Mouse (Mus musculus): Measurements from ENCODE around the gene Vsig1. TPM values are rescaled to one million over a fixed set of nuclear protein-coding genes. Genes with fewer than 3 reads are reported as not detected.

The Vsig1 gene
- polyA plus RNA-seq (2012) = not detected in 2 replicates

DNA sequence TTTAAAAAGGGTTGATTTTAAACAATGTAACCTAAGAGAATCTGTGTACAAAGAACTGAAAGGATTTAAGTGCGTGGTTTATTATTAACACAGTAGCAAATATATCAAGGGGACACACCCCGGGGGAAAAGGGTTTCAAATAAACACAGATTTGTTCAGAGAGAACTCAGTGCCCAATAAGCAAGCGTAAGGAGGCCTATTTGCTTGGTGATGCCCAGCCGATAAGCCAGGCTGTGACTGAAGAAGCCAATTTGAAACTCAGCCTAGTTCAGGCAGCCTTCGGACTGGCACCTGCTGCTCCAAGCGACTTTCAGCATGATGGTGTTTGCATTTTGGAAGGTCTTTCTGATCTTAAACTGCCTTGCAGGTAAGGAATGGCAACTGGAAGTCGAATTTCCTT, at the start of gene Vsig1:
TSS of gene Vsig1 (plus strand) at position 249 of the 400 bp plus-strand sequence.
- no peak for TF ChIP-seq GATA1 (IDR thresholded peaks at IDR 0.05; ENCODE audit: low read length)

DNA sequence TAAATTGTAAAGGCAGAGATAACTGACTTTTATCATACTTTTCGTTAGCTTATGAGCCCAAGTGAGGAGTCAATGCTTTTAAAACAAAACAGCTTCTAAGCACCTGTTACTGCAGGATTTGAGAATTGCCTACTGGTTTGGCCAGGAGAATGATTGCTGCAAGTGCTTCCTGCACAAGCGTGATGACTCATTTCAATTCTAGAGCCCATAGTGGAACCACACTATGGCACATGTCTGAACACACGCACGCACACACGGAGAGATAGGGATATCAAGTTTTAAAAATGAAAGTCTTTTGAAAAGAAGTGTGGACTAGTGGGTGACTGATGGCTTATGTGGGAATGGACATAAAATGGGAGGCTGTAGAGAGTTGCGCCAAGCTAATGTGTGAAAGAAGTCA, 44.6 kb upstream of the Vsig1 start:
- TF ChIP-seq GATA1 (IDR thresholded peaks at IDR 0.05; ENCODE audit: low read length) = no peak

DNA sequence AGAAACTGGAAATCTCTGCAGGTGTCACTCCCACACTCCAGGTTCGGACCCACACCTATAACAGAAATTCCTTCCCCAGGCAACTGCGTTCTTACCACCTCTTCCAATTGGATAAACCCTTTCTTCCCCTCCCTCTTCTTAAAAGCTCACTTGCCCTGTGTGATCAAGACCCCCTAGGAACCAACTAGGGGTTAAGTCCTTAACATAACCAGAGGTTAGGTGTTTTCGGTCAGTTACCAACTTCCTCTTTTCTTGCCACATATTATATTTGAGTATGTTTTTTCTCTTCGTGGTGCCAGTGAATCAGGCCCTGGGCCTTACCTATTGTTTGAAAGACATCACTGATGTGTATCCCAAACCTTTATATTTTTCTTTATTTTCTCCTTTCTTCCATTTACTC, 44.0 kb upstream of the Vsig1 start:
- TF ChIP-seq GATA1 (IDR thresholded peaks at IDR 0.05; ENCODE audit: low read length) = no peak

DNA sequence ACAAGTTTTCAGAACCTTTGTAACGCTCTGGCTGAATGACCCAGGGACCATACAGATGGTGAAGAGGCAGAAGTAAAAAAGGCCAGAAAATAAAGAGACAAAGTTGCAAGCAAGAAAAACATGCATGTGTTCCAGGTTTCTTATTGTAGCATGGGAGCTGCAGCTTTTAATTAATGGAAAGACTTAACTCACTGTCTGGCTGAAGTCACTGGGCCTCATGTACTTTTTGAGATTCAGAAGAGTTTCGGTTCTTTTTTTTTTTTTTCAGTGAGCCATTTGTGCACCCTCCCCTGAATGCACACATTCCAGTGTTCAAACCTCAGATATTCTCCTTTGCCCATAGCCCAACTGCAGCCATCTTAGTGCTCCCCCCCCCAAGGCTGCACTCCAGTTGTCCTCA, 20.2 kb upstream of the Vsig1 start:
- TF ChIP-seq GATA1 (IDR thresholded peaks at IDR 0.05; ENCODE audit: low read length) = no peak

DNA sequence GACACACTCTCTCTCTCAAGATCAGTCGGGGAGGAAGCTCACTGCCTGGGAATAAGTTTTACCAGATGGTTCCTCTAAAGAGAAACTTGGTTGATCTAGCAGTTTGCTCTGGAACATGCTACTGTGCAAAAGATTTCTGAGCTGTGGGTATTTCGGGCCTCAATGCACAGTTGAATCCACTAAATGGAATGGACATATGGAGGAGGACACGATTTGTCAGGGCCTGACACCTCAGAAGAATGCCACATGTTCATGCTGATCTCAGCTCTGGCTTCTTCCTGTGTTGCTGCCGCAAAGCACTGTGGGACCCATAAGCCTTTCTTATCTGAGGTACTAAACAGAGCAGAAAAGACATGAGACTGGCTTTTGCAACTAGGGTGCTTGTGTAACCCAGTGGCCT, 15.6 kb upstream of the Vsig1 start:
- TF ChIP-seq GATA1 (IDR thresholded peaks at IDR 0.05; ENCODE audit: low read length) = no peak

DNA sequence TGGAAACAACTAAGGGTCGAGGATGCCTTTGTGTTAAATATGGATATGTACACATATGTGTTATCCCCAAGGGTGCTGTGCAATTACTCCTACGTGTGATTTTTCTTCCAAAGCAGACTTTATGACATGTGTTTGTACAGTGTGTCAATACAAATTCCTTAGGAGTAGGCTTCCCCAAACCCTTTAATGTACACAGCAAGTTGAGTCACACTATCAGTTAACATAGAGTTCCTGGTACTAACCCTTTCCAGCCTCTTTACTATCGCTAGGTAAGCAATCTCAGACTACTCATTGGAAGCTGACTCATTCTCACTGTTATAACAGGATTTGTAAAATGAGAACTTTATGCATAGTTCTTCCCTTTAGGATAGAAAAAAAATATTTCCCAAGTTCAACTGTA, 3.9 kb upstream of the Vsig1 start:
- TF ChIP-seq GATA1 (IDR thresholded peaks at IDR 0.05; ENCODE audit: low read length) = no peak

DNA sequence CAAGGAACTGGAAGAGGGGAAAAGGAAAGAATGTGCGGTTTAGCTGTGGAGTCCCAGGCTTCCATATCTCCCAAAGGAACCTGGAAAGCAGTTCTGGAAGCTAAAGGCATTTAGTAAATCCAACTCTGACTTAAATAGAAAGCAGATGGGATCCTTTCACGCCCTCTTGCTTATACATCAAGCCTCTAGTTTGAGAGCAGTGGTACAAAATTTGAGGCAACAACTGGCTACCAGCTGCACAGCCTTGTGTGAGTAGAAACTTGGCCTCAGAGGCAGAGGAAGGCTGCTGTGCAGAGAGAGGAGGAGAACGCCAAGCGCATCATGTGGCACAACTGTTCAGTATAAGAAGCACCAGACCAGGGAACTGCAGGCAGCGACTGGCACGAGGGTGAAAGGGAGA, 13.9 kb downstream of the Vsig1 start:
- TF ChIP-seq GATA1 (IDR thresholded peaks at IDR 0.05; ENCODE audit: low read length) = no peak

DNA sequence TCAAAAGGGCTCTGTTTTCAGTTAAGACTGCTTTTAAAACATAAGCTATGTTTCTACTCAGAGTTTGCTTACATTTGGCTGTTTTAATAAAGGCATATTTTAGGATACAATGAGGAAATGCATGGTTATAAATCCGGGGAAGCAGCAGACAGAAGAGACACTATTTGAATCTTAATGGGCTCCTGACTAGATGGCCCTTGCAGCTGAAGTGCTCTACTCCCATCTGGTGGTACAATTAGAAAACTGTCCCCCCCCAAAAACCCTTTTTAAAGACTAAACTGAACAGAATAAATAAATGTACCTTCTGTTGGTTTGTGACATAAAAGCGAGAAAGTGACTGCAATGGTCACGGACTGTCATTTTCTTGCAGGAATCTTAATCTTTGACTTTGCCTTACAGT, 24.7 kb downstream of the Vsig1 start:
- no peak for TF ChIP-seq GATA1 (IDR thresholded peaks at IDR 0.05; ENCODE audit: low read length)

DNA sequence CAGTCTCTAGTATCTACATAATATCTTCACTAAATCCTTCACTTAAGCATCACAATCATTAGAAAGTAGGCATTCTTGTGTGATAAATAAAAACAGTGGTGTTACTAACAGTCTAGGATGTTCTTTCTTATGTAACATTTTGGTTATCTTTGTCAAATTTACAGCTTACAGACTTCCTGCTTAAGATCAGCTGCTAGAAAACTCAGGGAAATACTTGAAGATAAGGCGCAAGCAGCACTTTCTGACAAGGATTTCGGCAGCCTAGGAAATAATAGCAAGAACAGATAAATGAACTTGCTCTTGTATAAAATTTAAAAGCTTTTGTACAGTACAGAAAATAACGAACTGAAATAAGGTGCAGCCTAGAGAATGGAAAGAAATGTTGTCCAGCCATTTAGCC, 25.9 kb downstream of the Vsig1 start:
- TF ChIP-seq GATA1 (IDR thresholded peaks at IDR 0.05; ENCODE audit: low read length) = no peak

DNA sequence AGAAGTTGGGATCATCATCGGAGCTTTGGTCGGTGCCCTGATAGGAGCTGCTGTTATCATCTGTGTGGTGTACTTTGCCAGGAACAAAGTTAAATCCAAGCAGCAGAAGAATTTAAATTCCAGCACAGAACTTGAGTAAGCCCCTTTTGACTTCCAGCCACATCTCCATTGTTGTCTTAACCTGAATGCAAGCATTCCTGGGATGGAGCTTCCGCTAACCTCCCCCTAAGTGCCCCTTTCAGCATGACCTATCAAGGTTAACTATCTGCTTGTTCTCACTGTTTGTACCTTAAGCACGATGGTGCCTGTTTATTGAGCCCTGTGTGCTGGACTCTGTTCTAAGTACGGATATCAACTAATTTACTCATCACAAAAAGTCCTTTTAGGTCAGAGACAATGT, 28.9 kb downstream of the Vsig1 start:
- TF ChIP-seq GATA1 (IDR thresholded peaks at IDR 0.05; ENCODE audit: low read length) = no peak

DNA sequence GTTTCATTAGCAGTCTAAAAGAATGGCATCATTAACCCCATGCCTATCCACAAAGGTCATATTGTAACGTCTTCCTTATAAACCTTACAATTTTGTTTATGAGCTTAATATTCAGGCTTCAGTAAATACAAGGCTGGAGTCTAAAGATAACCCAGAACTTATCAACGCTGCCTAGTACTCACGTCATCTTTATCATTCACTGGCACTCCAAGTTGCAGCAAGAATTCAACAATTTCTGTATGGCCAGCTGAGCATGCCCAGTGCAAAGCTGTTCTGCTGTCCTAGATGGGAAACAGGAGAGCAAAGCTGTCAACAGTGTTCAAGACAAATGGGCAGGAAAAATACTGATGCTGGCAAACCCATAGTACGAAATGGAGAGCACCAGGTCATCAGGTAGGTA, 46.2 kb downstream of the Vsig1 start:
- TF ChIP-seq GATA1 (IDR thresholded peaks at IDR 0.05; ENCODE audit: low read length) = no peak

DNA sequence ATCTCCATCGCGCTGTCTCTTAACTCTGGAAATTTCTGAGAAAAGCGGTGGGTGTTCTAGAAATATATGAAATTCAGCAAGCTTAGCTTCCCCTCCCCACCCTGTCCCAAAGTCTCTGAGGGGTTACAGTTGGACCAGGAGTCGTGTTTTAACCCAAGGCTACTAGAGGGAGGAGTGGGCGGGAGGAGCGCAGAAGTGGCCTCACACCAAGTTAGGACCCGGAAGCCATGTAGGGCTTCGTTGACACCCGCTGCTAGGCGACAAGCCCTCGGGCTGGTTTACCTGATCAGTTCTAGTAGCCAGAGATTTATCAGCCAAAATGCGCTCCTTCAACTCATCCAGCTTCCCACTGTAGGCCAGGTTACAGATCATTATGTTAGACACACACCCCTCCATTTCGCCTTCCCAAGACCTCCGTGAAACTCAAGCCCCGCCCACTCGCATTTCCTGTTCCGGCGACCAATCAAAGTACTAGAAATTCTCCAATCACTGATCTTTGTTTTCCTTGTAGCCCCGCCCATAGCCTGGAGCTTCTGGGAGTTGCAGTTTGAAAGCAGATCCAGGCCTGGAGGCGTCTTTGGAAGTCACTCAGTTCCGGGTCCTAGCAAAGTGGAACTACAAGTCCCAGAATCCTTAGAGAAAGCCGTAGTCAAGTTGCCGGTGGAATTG, 49.0 kb downstream of the Vsig1 start, which contains the start of the genes Psmd10 and Atg4a:
TSS of gene Psmd10 (minus strand) at position 457 of the 669 bp plus-strand sequence.
TSS of gene Atg4a (plus strand) at position 636 of the 669 bp plus-strand sequence.
- TF ChIP-seq GATA1 (IDR thresholded peaks at IDR 0.05; ENCODE audit: low read length) = no peak

DNA sequence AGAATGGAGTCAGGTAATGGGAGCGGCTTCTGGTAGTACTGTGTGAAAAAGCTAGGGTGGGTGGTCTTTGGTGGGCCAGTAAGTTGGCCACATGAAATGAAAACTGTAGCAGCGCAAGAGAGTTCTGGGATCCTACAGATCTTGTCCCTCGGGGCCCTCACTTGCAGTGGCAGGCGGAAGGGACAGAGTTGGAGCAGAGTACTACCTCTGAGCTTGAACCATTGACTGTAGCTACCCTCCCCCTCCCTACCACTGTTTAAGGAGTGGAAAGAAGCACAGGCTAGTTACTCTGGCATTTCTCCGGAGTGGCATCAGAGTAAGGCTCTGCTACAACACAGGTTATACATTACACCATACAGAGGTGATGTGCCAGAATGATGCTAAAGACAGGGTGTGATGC, 49.6 kb downstream of the Vsig1 start:
- TF ChIP-seq GATA1 (IDR thresholded peaks at IDR 0.05; ENCODE audit: low read length) = no peak

DNA sequence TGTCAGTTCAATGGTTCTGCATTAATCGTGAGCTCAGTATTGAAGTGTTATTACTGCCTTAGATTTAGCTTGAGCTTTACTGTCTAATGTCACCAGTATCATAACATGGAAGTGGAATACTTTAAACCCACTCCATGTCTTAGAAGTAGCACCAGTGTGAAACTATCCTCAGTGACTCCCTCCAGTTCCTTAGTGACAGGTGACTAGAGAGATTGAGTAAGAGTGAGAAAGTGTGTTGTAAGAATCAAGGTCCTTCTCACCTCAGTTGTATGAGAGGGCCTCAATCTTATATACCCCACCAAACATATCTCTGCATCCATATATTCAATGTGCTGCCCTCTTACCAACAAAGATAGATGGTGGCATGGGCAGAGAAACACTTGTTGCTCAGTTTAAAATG, 71.5 kb downstream of the Vsig1 start:
- TF ChIP-seq GATA1 (IDR thresholded peaks at IDR 0.05; ENCODE audit: low read length) = no peak

DNA sequence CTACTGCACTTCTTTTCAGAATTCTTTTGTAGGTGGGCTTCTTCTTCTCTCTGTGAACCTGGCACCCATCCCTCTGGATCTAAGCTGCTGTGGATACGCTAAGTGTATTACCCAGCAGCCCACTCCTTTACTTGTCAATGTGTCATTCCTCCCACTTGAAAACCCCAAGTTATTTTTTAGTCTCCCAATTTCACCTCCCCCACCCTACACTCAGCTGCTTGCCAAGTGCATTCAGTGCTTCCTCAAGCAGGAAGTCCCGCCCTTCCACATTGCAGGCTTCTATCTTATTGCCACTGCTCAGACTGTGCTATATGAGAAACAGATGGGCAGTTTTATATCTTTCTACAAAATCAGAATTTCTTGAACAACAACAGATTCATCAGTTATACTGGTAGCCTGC, 72.1 kb downstream of the Vsig1 start:
- TF ChIP-seq GATA1 (IDR thresholded peaks at IDR 0.05; ENCODE audit: low read length) = no peak

DNA sequence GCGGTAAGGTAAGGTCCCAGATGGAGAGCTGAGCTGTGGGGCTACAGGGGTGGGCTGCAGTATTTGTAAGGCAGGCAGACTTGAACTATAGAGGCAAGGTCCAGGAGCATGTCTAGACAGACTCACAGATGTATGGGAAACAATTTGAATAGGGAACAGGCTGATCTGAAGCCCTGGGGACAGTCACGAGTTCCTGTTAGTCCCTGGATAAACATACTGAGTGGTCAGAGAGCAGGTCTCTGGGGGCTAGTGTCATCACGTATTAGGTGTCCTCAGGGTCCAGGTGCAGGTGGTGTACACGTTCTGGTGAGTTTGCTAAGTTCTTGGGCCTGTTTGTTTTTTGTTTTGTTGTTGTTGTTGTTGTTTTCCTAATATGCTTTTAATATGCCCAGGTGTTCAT, 72.8 kb downstream of the Vsig1 start:
- TF ChIP-seq GATA1 (IDR thresholded peaks at IDR 0.05; ENCODE audit: low read length) = no peak

DNA sequence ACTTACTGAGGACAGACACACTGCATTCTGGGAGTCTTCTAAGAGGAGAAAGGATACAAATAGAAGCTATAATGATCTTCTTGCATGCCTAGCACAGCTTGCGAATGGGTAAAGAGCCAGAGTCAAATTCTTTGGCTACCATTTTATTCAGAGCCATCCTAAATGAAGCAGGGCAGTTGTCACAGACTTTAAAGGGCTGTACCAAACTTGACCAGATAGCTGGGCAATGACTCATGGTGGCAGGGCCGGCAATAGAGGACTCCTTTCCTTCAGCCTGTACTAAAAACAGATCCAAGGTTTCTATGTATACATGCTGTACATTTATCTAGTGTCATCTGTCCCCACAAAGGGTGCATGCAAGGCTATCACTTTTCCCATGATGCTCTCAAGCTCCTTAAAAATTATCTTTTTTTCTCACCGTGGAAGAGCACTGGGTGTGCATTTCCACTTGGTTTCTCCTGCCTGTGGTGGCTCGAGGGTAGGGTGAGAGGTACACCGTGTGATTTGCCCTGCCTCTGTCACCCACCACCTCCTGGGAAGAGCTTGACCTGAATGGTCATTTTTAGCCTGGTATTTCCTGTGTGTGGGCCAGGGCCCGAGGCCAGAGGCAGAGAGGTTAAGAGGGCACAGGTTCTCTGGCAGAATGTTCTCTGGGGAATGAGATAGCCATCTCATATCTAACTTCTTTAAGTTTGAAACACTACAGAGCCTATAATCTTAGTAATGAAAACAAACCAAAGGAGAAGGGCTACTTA, 76.0 kb downstream of the Vsig1 start:
- no peak for TF ChIP-seq GATA1 (IDR thresholded peaks at IDR 0.05; ENCODE audit: low read length)
